Mouse (Mus musculus) monocyte, adult 2 months (primary cell): ENCODE measurements around the gene Jmjd1c.
"Not testable (repeated sequence)": the region's sequence is repeated elsewhere in the genome, so short reads cannot be mapped to it uniquely, and the experiment has no call there.

Experiments used
- DNase-seq, 2 experiments: peaks; one replicate each; pipeline ENCODE4 v3.0.0; 2022; ENCODE audit warnings: low spot score in 2 of 2, low read depth in 1 of 2

Jmjd1c gene

GRCm38 (mm10) chr10:67100011-67100661, 4.2 kb downstream of the Jmjd1c start:
- no peak for DNase-seq

GRCm38 (mm10) chr10:67100831-67101251, 4.9 kb downstream of the Jmjd1c start:
- no peak for DNase-seq

- DNase-seq, result no peak
Observed at GRCm38 (mm10) chr10:67104543-67104942, 8.6 kb downstream of the Jmjd1c start.

- DNase-seq, result no peak
Observed at GRCm38 (mm10) chr10:67105331-67106217, 9.6 kb downstream of the Jmjd1c start.

- DNase-seq, result no peak
Observed at GRCm38 (mm10) chr10:67106400-67106799, 10.5 kb downstream of the Jmjd1c start.

- DNase-seq, result no peak
Observed at GRCm38 (mm10) chr10:67107017-67107761, 11.3 kb downstream of the Jmjd1c start.

GRCm38 (mm10) chr10:67108096-67108495, 12.2 kb downstream of the Jmjd1c start:
- DNase-seq, result no peak

GRCm38 (mm10) chr10:67109635-67110034, 13.7 kb downstream of the Jmjd1c start:
- no peak for DNase-seq

- no peak for DNase-seq
Observed at GRCm38 (mm10) chr10:67111044-67111798, 15.3 kb downstream of the Jmjd1c start.

GRCm38 (mm10) chr10:67111799-67112177, 15.9 kb downstream of the Jmjd1c start:
- DNase-seq, result no peak

- DNase-seq, result not testable (repeated sequence)
Observed at GRCm38 (mm10) chr10:67112967-67113366, 17.0 kb downstream of the Jmjd1c start.

GRCm38 (mm10) chr10:67113833-67114232, 17.9 kb downstream of the Jmjd1c start:
- no peak for DNase-seq

- DNase-seq, result no peak
Observed at GRCm38 (mm10) chr10:67115115-67115514, 19.2 kb downstream of the Jmjd1c start.

- DNase-seq, result no peak
Observed at GRCm38 (mm10) chr10:67115666-67116091, 19.8 kb downstream of the Jmjd1c start.

GRCm38 (mm10) chr10:67116251-67116650, 20.3 kb downstream of the Jmjd1c start:
- DNase-seq, result no peak

- no peak for DNase-seq
Observed at GRCm38 (mm10) chr10:67119291-67119690, 23.4 kb downstream of the Jmjd1c start.

GRCm38 (mm10) chr10:67120180-67120579, 24.3 kb downstream of the Jmjd1c start:
- DNase-seq, result no peak

- DNase-seq, result no peak
Observed at GRCm38 (mm10) chr10:67120640-67121039, 24.7 kb downstream of the Jmjd1c start.

GRCm38 (mm10) chr10:67123756-67124155, 27.8 kb downstream of the Jmjd1c start:
- no peak for DNase-seq

- DNase-seq, result no peak
Observed at GRCm38 (mm10) chr10:67124156-67124555, 28.2 kb downstream of the Jmjd1c start.
